Mouse (Mus musculus): Measurements from ENCODE around the gene Pkig.
"Not testable (repeated sequence)": the region's sequence is repeated elsewhere in the genome, so short reads cannot be mapped to it uniquely, and the experiment has no call there.

The Pkig gene

GRCm38 (mm10) chr2:163657975-163658886 is at the start of gene Pkig:
TSS of gene Pkig (plus strand) at chr2:163658386.
- peak; percentile 80 for DNase-seq (ENCODE audit: low read depth, low spot score)

- no peak for DNase-seq (ENCODE audit: low read depth, low spot score)
Observed at GRCm38 (mm10) chr2:163609281-163609975, 48.8 kb upstream of the Pkig start.

GRCm38 (mm10) chr2:163611176-163611575 is 47.0 kb upstream of the Pkig start:
- DNase-seq (ENCODE audit: low read depth, low spot score): no peak

GRCm38 (mm10) chr2:163613206-163613605 is 45.0 kb upstream of the Pkig start:
- DNase-seq (ENCODE audit: low read depth, low spot score): no peak

- no peak for DNase-seq (ENCODE audit: low read depth, low spot score)
Observed at GRCm38 (mm10) chr2:163613990-163614389, 44.2 kb upstream of the Pkig start.

GRCm38 (mm10) chr2:163615401-163615800 is 42.8 kb upstream of the Pkig start:
- no peak for DNase-seq (ENCODE audit: low read depth, low spot score)

- DNase-seq (ENCODE audit: low read depth, low spot score): no peak
Observed at GRCm38 (mm10) chr2:163615906-163616651, 42.1 kb upstream of the Pkig start.

GRCm38 (mm10) chr2:163616652-163617227 is 41.4 kb upstream of the Pkig start:
- DNase-seq (ENCODE audit: low read depth, low spot score): no peak

- DNase-seq (ENCODE audit: low read depth, low spot score): no peak
Observed at GRCm38 (mm10) chr2:163617232-163617863, 40.8 kb upstream of the Pkig start.

GRCm38 (mm10) chr2:163617874-163618273 is 40.3 kb upstream of the Pkig start:
- no peak for DNase-seq (ENCODE audit: low read depth, low spot score)

- no peak for DNase-seq (ENCODE audit: low read depth, low spot score)
Observed at GRCm38 (mm10) chr2:163620451-163620850, 37.7 kb upstream of the Pkig start.

- not testable (repeated sequence) for DNase-seq (ENCODE audit: low read depth, low spot score)
Observed at GRCm38 (mm10) chr2:163621401-163621800, 36.8 kb upstream of the Pkig start.

- DNase-seq (ENCODE audit: low read depth, low spot score): no peak
Observed at GRCm38 (mm10) chr2:163631223-163631622, 27.0 kb upstream of the Pkig start.

GRCm38 (mm10) chr2:163631715-163632114 is 26.5 kb upstream of the Pkig start:
- no peak for DNase-seq (ENCODE audit: low read depth, low spot score)

- DNase-seq (ENCODE audit: low read depth, low spot score): no peak
Observed at GRCm38 (mm10) chr2:163634211-163634610, 24.0 kb upstream of the Pkig start.

GRCm38 (mm10) chr2:163636057-163636456 is 22.1 kb upstream of the Pkig start:
- no peak for DNase-seq (ENCODE audit: low read depth, low spot score)

GRCm38 (mm10) chr2:163637655-163638266 is 20.4 kb upstream of the Pkig start:
- DNase-seq (ENCODE audit: low read depth, low spot score): no peak

GRCm38 (mm10) chr2:163640493-163640892 is 17.7 kb upstream of the Pkig start:
- DNase-seq (ENCODE audit: low read depth, low spot score): no peak

- no peak for DNase-seq (ENCODE audit: low read depth, low spot score)
Observed at GRCm38 (mm10) chr2:163641681-163642080, 16.5 kb upstream of the Pkig start.

GRCm38 (mm10) chr2:163642685-163643575 is 15.3 kb upstream of the Pkig start:
- DNase-seq (ENCODE audit: low read depth, low spot score): peak; percentile 84
